Mouse (Mus musculus) adrenal gland, postnatal 4 days (tissue): ENCODE results near the gene Slain1. TPM values are rescaled to one million over a fixed set of nuclear protein-coding genes. Genes with fewer than 3 reads are reported as not detected.

ENCODE experiments used
- DNase-seq, 2 experiments: peaks; one replicate each; pipeline ENCODE4 v3.0.0; 2021 to 2022; ENCODE audit warnings: low spot score in 2 of 2, mixed read lengths in 2 of 2
- total RNA-seq, 2 experiments: library from RNA; stranded (reverse); gene quantifications; 2 replicates each; pipeline ENCODE4 v1.2.3; 2021

Slain1 gene
- total RNA-seq, 2 experiments from 2014 or later = 2.8 to 4.1 TPM

GRCm38 (mm10) chr14:103664391-103664790 is 14.4 kb downstream of the Slain1 start:
- DNase-seq = no peak

- DNase-seq = no peak
These were observed 16.4 kb downstream of the Slain1 start for GRCm38 (mm10) chr14:103666347-103666954.

- no peak for DNase-seq
These were observed 17.0 kb downstream of the Slain1 start for GRCm38 (mm10) chr14:103667036-103667435.

- DNase-seq = no peak
These were observed 29.6 kb downstream of the Slain1 start for GRCm38 (mm10) chr14:103679395-103680217.

- DNase-seq = no peak
These were observed 30.3 kb downstream of the Slain1 start for GRCm38 (mm10) chr14:103680285-103680819.

- DNase-seq = no peak
These were observed 32.8 kb downstream of the Slain1 start for GRCm38 (mm10) chr14:103682633-103683390.

- DNase-seq = no peak
These were observed 37.0 kb downstream of the Slain1 start for GRCm38 (mm10) chr14:103686994-103687393.

GRCm38 (mm10) chr14:103694295-103694694 is 44.3 kb downstream of the Slain1 start:
- no peak for DNase-seq

- DNase-seq = no peak
These were observed 45.6 kb downstream of the Slain1 start for GRCm38 (mm10) chr14:103695620-103696019.

GRCm38 (mm10) chr14:103697101-103697500 is 47.1 kb downstream of the Slain1 start:
- DNase-seq = no peak

- no peak for DNase-seq
These were observed 49.3 kb downstream of the Slain1 start for GRCm38 (mm10) chr14:103699308-103699707.

- no peak for DNase-seq
These were observed 52.5 kb downstream of the Slain1 start for GRCm38 (mm10) chr14:103702516-103702915.

GRCm38 (mm10) chr14:103704771-103705170 is 54.7 kb downstream of the Slain1 start:
- DNase-seq = no peak

- no peak for DNase-seq
These were observed 56.3 kb downstream of the Slain1 start for GRCm38 (mm10) chr14:103706347-103706746.

GRCm38 (mm10) chr14:103708601-103709000 is 58.6 kb downstream of the Slain1 start:
- DNase-seq = no peak

- DNase-seq = no peak
These were observed 59.2 kb downstream of the Slain1 start for GRCm38 (mm10) chr14:103709261-103709660.

- no peak for DNase-seq
These were observed 63.0 kb downstream of the Slain1 start for GRCm38 (mm10) chr14:103712986-103713385.

- no peak for DNase-seq
These were observed 67.5 kb downstream of the Slain1 start for GRCm38 (mm10) chr14:103717516-103717915.

- DNase-seq = no peak
These were observed 68.0 kb downstream of the Slain1 start for GRCm38 (mm10) chr14:103717979-103718378.

- DNase-seq = no peak
These were observed 68.4 kb downstream of the Slain1 start for GRCm38 (mm10) chr14:103718393-103718792.

GRCm38 (mm10) chr14:103718836-103719575 is 69.0 kb downstream of the Slain1 start:
- DNase-seq = peak; percentile 28 to 75
